Mouse (Mus musculus) CD4-positive, CD25-positive, alpha-beta regulatory T cell, adult 4 months (primary cell): ENCODE data around the gene Fam84a. TPM values are rescaled to one million over a fixed set of nuclear protein-coding genes. Genes with fewer than 3 reads are reported as not detected.

Experiments used
- ATAC-seq: one replicate; pipeline ENCODE4 v1.8.0; 2017
- polyA plus RNA-seq, 2 experiments: library from polyadenylated mRNA; unstranded; fragments of 100-300 nt; shearing (Covaris generic); gene quantifications; one replicate each; pipeline ENCODE4 v1.2.1; 2017

The Fam84a gene
- polyA plus RNA-seq = not detected

DNA sequence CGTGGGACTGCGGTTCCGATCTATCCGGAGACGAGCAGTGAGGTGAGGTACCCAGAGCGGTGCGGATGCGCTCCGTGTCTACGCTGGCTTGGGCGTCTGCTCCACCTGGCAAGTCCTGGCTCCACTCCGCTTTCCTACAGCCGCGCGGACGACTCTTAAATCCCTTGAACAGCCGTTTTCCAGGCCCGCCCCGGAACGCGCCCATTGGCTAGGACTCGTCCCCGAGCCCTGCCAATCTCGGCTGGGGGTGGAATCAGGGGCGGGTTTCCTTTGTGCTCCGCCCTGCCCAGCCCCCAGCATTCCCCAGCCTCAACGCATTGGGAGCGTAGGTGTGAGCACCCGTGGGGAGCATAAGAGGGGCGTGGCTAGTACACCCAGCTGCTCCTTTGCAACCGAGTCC, at the start of gene Fam84a:
Gene Fam84a (minus strand): TSS at position 134 of the 400 bp plus-strand sequence.
- no peak for ATAC-seq

DNA sequence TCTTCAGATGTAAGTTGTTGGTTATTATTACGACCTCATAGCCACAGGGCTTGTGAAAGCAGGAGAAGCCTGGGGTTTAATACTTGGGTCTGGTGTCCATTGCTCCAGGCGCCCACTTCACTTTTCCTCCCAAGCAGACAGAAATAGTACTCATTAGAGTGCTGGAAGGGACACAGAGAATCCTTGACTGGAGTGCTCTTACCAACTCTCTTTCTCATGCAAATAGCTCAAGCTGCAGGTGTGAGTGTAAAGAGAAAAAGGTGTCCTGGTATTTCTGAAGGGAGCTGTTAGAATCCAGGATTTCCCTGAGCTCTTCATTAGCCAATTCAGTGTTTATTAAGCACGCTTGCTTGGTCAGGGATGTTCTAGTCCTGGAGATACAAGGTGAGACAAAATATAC, 43.6 kb upstream of the Fam84a start:
- no peak for ATAC-seq

DNA sequence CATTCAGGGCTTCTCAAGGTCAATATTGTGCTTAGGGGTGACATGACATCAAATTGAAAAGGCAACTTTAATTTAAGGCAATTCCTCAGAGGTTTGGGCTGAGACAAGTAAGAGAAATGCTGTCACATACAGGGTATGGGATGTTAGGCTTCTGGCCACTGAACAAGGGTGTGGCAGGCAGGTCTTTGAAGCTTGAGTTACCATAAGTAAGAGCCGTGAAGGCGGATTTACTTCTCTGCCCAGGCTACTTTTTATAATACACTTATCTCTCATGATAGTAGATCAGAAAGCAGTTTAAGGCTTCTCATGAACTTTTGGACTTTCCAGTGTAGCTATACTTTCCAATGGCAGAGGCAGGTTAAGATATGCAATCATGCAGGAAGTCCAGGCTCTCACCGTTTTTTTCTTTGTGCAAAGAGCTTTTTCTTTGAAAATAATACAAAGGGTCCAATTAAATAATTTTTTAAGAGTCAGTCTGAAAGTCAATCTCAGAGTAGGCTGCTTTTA, 34.9 kb upstream of the Fam84a start:
- ATAC-seq = no peak

- ATAC-seq = no peak
Measured at GRCm38 (mm10) chr12:14165713-14166112, 13.9 kb upstream of the Fam84a start.

DNA sequence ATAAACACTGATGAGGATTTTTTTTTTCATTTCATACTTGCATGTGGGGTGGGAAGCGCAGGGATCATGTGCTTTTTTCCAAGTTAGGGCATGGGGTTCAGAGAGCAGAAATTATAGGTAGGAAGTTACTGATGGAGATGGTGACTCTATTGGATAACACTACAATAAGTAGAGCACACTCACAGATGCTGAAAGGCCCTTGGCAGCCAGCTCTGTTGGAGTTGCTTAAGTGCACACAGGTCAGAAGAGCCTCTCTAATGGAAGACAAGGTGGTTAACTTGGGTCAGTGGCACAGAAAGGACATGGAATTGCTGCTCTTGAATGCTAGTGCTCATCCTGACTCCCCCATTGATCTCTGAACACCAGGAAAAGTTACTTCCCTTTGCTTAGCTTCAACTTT, 13.1 kb upstream of the Fam84a start:
- ATAC-seq = no peak

DNA sequence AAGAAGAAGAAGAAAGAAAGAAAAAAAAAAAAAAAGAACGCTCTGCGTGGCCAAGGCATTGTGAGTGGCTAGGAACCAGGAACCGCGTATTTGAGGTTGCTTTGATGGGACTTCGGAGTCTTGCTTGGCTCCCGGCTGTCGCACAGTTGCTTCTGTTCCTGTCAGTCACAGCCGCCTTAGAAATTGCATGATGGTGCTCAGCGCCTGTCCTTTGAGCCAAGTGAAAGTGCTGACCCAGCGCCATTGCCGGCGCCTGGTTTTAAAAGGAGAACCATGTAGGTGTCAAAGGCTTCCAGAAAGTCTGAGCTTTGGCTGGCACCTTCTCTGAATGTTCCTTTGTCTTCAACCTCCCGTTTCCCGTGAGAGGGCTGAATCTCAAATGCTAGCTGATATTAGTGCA, 572 bp upstream of the Fam84a start:
- no peak for ATAC-seq

GRCm38 (mm10) chr12:14150936-14151631, 770 bp downstream of the Fam84a start:
- no peak for ATAC-seq

DNA sequence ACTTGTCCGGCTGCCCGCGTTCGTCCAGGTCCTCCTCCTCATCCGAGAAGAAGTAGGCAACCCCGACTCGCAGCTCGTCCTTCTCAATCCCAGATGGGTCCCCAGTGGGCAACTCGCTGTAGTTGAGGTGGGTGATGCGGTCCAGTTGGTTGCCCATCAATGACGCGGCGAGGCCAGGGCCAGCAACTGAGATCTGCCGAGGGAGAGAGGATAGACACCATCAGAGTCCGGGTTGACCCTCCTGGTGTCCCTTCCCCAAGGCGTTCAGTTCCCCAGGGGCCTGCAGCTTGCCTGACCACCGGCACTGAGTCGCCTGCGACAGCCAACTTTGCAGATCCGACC, 1.3 kb downstream of the Fam84a start:
- no peak for ATAC-seq

GRCm38 (mm10) chr12:14149843-14150567, 1.8 kb downstream of the Fam84a start:
- no peak for ATAC-seq

DNA sequence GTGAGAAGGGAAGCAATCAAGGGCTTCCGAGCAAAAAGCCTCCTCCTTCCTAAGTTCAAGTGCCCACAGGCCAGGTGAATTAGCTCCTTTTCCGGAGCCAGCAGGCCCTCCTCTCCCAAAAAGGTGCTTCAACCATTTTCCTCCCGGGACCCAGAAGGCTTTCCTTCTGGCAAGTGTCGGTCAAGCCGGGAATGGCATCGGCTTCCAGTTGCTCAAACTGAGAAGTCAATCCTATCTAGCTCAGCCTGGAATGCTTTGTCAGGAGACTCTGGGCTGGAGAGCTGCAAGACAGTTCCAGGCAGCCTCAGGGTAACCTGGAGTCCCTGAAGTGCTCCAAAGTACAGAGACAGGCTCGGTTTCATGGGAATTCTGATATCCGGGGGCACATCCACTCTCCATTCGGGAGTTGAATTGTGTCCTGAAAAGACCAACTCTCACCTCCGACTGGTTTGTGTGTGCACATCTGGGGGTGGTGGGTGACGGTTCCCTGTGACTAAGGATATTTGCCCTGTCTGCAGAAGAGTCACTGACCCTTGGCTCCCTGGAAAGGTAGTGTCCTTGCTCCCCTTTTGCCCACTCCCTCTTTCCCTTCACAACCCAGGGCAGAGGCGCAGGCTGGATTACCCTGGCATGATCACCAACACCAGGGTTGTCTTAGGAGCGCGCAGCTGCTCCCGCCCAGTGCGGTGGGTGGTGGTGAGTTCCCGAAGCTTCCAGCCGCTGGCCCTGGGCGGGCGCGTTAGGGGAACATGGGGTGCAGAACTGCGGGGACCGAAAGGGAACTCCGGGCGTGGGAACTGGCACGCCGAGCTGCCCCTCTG, 2.6 kb downstream of the Fam84a start:
- no peak for ATAC-seq

GRCm38 (mm10) chr12:14137046-14137445, 14.8 kb downstream of the Fam84a start:
- no peak for ATAC-seq

GRCm38 (mm10) chr12:14114730-14115129, 37.1 kb downstream of the Fam84a start:
- no peak for ATAC-seq

GRCm38 (mm10) chr12:14096944-14097343, 54.9 kb downstream of the Fam84a start:
- no peak for ATAC-seq
